Mouse (Mus musculus) adipose tissue, adult 10 weeks (tissue): Measurements from ENCODE around the gene Olfr251. TPM values are rescaled to one million over a fixed set of nuclear protein-coding genes. Genes with fewer than 3 reads are reported as not detected.

Experiments used
- polyA plus RNA-seq: library from polyadenylated mRNA; stranded (reverse); fragments of 350-450 nt; fragmentation: Illumina TruSeq; extraction: RNeasy Lipid Tissue Mini Kit (QIAGEN cat#74804); gene quantifications from one replicate; pipeline ENCODE4 v1.2.3, GENCODE M21; 2014; ENCODE audit warnings: low read depth, low replicate concordance

Olfr251 gene
- not detected for polyA plus RNA-seq

GRCm38 (mm10) chr9:38376786-38377185 lies at the start of gene Olfr251:
Gene Olfr251 (plus strand): TSS chr9:38377086.

DNA sequence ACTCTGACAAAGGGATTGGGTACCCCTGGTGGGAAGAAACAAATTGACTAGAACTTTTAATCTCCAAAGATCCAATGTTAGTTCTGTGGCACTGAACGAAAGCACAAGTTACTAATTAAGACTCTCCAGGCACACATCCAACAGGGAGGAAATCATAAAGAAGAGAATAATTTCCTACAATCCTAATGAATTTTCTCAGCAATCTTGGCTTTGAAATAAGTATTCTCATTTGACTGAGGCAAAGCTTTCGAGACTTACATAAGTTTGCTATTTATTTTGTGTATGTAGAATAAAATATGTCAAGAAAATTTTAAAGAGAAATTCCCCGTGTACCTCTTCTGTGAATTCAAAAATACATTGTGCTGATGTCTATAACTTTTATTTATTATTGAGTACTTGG lies 48.1 kb upstream of the Olfr251 start, which contains the start of gene Olfr25:
Gene Olfr25, plus strand, starts transcription at position 301 of the 400 bp plus-strand sequence.

DNA sequence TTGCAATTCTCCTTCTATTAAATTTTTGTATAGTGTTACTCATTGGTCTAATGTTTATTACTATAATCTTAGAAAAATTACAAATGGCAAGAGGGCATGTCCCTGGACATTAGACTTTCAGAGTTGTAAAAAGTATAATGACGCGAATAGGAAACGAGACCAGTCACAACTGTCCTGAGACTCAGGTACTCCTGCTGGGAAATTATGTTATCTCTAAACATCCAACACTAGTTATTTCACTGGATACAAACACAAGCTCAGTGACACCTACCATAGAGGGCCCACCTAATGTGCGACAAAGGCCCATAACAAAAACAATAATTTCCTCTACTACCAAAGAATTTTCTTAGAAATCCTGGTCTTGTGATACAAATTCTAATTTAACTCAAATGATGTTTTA lies 28.8 kb upstream of the Olfr251 start, which contains the start of gene Olfr898:
Gene Olfr898, plus strand, starts transcription at position 301 of the 400 bp plus-strand sequence.

GRCm38 (mm10) chr9:38366596-38366995 lies 10.3 kb upstream of the Olfr251 start, which contains the start of gene Olfr250:
Gene Olfr250 (plus strand): TSS chr9:38366896.

DNA sequence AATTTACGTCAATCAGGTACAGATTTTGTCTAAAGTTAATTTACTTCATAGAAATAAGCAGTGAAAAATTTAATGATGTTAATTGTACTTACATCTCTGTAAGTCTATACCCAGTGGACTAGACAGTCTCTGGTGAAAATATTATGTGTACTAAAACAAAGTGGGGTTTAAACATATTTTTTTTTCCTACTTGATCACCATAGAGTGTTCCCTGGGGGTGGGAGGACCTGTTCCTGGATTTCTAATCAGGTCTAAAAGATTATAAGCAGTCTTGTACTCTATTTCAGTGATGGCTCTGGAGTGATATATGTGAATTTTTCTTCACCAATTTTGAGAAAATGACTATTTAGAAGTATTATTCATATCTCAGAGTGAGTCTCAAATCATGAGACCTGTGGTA lies 24.5 kb downstream of the Olfr251 start, which contains the start of gene Olfr147:
Gene Olfr147, plus strand, starts transcription at position 301 of the 400 bp plus-strand sequence.

DNA sequence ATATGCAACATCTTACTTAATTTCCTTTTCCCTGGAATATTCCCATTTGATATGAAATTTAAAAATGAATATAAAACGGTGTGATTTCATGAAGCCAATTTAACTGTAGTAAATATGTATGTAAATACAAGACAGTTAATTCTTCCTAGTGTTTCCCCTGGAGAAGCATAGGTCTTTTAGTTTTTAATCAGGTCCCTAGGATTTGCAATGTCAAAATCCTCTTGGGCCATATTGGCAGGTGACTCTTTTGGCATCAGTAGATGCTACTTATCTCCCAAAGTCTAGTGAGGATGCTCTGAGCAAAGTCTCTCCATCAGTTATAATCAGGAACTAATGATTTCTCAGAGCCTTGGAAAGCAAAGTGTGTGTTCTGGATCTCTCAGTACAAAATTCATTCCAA lies 52.3 kb downstream of the Olfr251 start, which contains the start of gene Olfr901:
Gene Olfr901, plus strand, starts transcription at position 301 of the 400 bp plus-strand sequence.

Other genes with a start within 250 kb of the Olfr251 start
- gene Olfr890, start 234.6 kb upstream of the Olfr251 start, polyA plus RNA-seq = not detected
- not detected for gene Olfr891, start 196.3 kb upstream of the Olfr251 start, polyA plus RNA-seq
- not detected for gene Olfr893, start 168.7 kb upstream of the Olfr251 start, polyA plus RNA-seq
- gene Olfr894, start 159.0 kb upstream of the Olfr251 start, polyA plus RNA-seq = not detected
- gene Olfr143, start 124.3 kb upstream of the Olfr251 start, polyA plus RNA-seq = not detected
- not detected for gene Olfr895, start 109.2 kb upstream of the Olfr251 start, polyA plus RNA-seq
- gene Olfr896-ps1, start 86.0 kb upstream of the Olfr251 start, polyA plus RNA-seq = not detected
- gene Olfr25, start 48.0 kb upstream of the Olfr251 start, polyA plus RNA-seq = not detected
- not detected for gene Olfr898, start 28.7 kb upstream of the Olfr251 start, polyA plus RNA-seq
- not detected for gene Olfr250, start 10.2 kb upstream of the Olfr251 start, polyA plus RNA-seq
- gene Olfr147, start 24.6 kb downstream of the Olfr251 start, polyA plus RNA-seq = not detected
- not detected for gene Olfr901, start 52.4 kb downstream of the Olfr251 start, polyA plus RNA-seq
- not detected for gene Olfr902, start 70.6 kb downstream of the Olfr251 start, polyA plus RNA-seq
- gene Olfr904, start 86.1 kb downstream of the Olfr251 start, polyA plus RNA-seq = not detected
- not detected for gene Olfr905, start 94.0 kb downstream of the Olfr251 start, polyA plus RNA-seq
- not detected for gene Olfr906, start 110.0 kb downstream of the Olfr251 start, polyA plus RNA-seq
- gene Olfr907, start 118.7 kb downstream of the Olfr251 start, polyA plus RNA-seq = not detected
- not detected for gene Olfr911-ps1, start 144.5 kb downstream of the Olfr251 start, polyA plus RNA-seq
- gene Olfr910, start 160.8 kb downstream of the Olfr251 start, polyA plus RNA-seq = not detected
- gene Olfr912, start 203.1 kb downstream of the Olfr251 start, polyA plus RNA-seq = not detected
- not detected for gene Olfr913, start 215.7 kb downstream of the Olfr251 start, polyA plus RNA-seq
- gene Olfr914, start 228.0 kb downstream of the Olfr251 start, polyA plus RNA-seq = not detected